Mouse (Mus musculus) activated CD4-positive, CD25-positive, alpha-beta regulatory T cell, adult 9 weeks (primary cell): ENCODE data around the gene Bbs9. TPM values are rescaled to one million over a fixed set of nuclear protein-coding genes. Genes with fewer than 3 reads are reported as not detected.

Experiments used
- polyA plus RNA-seq: library from polyadenylated mRNA; unstranded; fragments of 100-300 nt; shearing (Covaris generic); gene quantifications from one replicate; pipeline ENCODE4 v1.2.1, GENCODE M21; 2017

Bbs9 gene
- 14.6 TPM for polyA plus RNA-seq

DNA sequence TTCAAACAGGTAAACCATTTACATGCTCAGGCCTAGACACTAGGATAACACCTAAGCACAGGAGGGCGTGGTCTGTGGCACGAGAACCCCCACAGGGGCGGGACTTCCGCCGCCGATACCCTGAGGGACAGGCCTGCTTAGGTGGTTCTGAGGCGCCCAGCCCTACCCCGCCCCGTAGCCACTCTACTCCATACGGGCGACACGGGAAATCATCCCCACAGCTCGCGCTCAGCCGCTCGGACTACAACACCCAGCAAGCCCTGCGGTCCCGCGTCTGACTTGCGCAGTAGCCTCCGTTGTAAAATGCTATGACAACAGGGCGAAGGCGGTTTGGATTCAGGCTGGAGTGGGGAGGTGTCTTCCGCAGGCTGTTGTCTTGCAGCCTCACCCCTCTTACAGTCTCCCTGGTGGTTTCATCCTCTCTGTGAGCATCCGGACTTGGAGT is at the start of gene Bbs9:
Bbs9 (plus strand) TSS at position 292 of the 445 bp plus-strand sequence.

DNA sequence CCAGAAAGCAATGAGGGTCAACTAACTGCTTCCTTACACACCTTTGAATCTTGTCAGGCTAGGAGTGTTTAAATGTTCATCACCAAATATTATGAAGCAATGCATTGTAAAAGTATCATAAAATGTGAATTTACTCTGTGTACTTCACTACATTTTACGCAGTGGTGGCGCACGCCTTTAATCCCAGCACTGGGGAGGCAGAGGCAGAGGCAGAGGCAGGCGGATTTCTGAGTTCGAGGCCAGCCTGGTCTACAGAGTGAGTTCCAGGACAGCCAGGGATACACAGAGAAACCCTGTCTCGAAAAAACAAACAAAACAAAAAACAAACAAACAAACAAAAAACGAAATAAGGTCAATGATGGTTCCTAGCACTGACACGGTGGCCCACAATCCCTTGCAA is 21.5 kb upstream of the Bbs9 start, which contains the start of gene Gm17545:
Gm17545 (plus strand) TSS at position 301 of the 400 bp plus-strand sequence.

DNA sequence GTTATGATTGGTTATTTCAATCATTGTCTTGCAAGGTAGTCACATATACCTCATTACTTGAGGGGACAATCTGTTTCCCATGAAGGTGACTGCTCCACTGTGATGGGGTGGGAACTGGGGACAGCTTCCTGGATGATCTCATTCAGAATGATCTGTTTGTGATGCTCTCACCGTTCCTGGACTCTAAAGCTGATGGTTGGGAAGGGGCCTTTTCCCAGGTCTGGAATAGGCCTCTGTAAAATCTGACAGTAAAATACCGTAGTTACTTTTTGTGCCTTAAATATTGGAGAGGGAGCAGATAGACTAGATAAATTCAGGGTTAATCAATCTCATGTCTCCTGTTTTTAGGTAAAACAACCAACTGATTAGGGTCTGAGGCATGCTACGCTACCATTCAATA is 5.9 kb upstream of the Bbs9 start, which contains the start of gene Rp9:
Rp9 (minus strand) TSS at position 101 of the 400 bp plus-strand sequence.

Other genes with a start within 250 kb of the Bbs9 start
- 6.3 TPM for gene Zfp599, start 215.8 kb upstream of the Bbs9 start, polyA plus RNA-seq
- gene Zfp810, start 168.1 kb upstream of the Bbs9 start, polyA plus RNA-seq: 15.5 TPM
- gene Anln, start 86.5 kb upstream of the Bbs9 start, polyA plus RNA-seq: 2.0 TPM
- 0.73 TPM for gene 9530077C05Rik, start 64.2 kb upstream of the Bbs9 start, polyA plus RNA-seq
- not detected for gene Gm17545, start 21.4 kb upstream of the Bbs9 start, polyA plus RNA-seq
- gene Rp9, start 6.0 kb upstream of the Bbs9 start, polyA plus RNA-seq: 26.7 TPM